Comparison of ENCODE assay signal across 17 mouse cellular contexts in genomic region chr1:79743385-79743784, GRCm38 (mm10).
"Had no signal": no experiment of that assay in that cellular context is flagged by ENCODE, and none has a peak within 500 bp of the region (broad histone marks: within the 10 kb centered on the region; RNA-seq: fewer than 3 reads in every experiment).

No protein-coding gene starts in this region.

- DNase-seq: lung, adult 2 months; lung, postnatal 14 days; lung, postnatal 36 days; right cerebral cortex, postnatal 14 days; thymus, adult 2 months; thymus, postnatal 25 days; thymus, postnatal 4 days had no signal

- H3K27ac ChIP-seq: lung, embryonic 15.5 days; macrophage; midbrain, embryonic 13.5 days; midbrain, embryonic 15.5 days; neural tube, embryonic 12.5 days; stomach, embryonic 15.5 days; stomach, postnatal 0 days had no signal

- H3K9me3 ChIP-seq: lung, embryonic 15.5 days; megakaryocyte, embryonic 14.5 days; midbrain, embryonic 13.5 days; midbrain, embryonic 15.5 days; neural tube, embryonic 12.5 days; stomach, embryonic 15.5 days had no signal

- H3K36me3 ChIP-seq: lung, embryonic 15.5 days; midbrain, embryonic 15.5 days; neural tube, embryonic 12.5 days; stomach, embryonic 15.5 days had no signal

- ATAC-seq: lung, postnatal 0 days; midbrain, embryonic 13.5 days; midbrain, embryonic 15.5 days had no signal

- H3K4me3 ChIP-seq: lung, embryonic 15.5 days; megakaryocyte, embryonic 14.5 days; midbrain, embryonic 13.5 days; midbrain, embryonic 15.5 days; neural tube, embryonic 12.5 days; stomach, embryonic 15.5 days had no signal

- H3K9ac ChIP-seq: lung, embryonic 15.5 days; midbrain, embryonic 13.5 days; midbrain, embryonic 15.5 days; neural tube, embryonic 12.5 days; stomach, embryonic 15.5 days had no signal

- H3K4me2 ChIP-seq: lung, embryonic 15.5 days; midbrain, embryonic 11.5 days; midbrain, embryonic 13.5 days; midbrain, embryonic 15.5 days; neural tube, embryonic 12.5 days; stomach, embryonic 15.5 days had no signal

- H3K4me1 ChIP-seq: midbrain, embryonic 13.5 days; midbrain, embryonic 15.5 days; neural tube, embryonic 12.5 days; stomach, embryonic 15.5 days had no signal

- H3K27me3 ChIP-seq: lung, embryonic 15.5 days; megakaryocyte, embryonic 14.5 days; midbrain, embryonic 13.5 days; midbrain, embryonic 15.5 days; neural tube, embryonic 12.5 days; stomach, embryonic 15.5 days had no signal
